Mouse (Mus musculus): ENCODE data around the gene Snx8. TPM values are rescaled to one million over a fixed set of nuclear protein-coding genes. Genes with fewer than 3 reads are reported as not detected.

Gene Snx8
- total and polyA plus RNA-seq, 2 experiments, result 11.2 to 12.5 TPM

DNA sequence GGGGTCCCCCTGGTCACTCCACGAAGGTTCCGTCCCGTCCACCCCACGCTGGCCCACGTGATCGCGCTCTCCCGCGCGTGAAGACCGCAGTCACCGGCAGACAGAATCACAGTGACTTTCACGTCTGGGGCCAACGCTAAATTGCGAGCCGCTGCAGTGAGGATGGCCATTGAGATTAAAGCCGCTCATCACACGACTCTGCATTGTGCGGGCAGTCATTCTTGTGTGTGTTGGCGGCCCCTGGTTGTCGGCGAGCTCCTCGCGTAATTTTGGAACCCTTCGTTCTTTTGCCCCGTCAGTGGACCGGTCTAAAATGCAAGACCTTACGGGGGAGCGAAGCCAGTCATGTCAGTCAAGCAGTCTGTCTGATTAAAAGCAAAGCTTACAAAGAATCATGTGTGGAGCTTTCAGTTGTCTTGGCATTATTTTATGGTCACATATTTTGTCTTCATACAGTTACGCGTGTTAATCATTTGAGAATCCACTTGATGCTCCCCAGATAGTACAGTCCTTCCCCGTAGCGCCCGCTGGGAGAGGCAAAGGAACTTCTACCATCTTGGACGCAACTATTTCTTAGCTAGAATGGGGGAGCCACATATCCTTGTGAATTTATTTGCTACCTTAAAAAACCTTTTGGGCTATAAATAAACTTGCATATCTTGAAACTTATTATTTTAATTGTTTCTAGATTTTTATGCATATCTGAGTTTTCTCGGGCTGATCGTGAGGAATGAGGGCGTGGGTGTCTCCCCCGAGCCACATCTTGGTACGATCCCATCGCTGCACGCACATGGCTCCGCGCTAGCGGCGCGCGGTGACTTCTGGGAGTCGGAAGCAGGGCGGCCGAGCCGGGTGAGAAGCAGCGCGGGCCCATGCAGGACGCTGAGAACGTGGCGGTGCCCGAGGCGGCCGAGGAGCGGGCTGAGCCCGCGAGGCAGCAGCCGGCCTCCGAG is 29.7 kb upstream of the Snx8 start, which contains the start of gene Eif3b:
Eif3b (plus strand) TSS at position 840 of the 953 bp plus-strand sequence.
- Histone ChIP-seq H3K79me2 (ENCODE audit: control insufficient read depth, insufficient read depth, low read length) (peaks cover 35% of the 10 kb centered on the region), H3K4me1 (ENCODE audit: control insufficient read depth, insufficient read depth, low read length) (peaks cover 7% of the 10 kb centered on the region; the same call in 1 of the 2 replicates), H3K9ac (ENCODE audit: low read depth, low read length) (peak within 1 kb of the TSS; percentile 97), H3K27me3 (ENCODE audit: control insufficient read depth, insufficient read depth, low read length) (no peaks in the 10 kb centered on the region), H3K36me3 (ENCODE audit: control insufficient read depth, insufficient read depth, low read length) (no peaks in the 10 kb centered on the region), H3K4me3 (ENCODE audit: insufficient read depth, low read depth, low read length) (peak within 1 kb of the TSS; percentile 94), H3K27ac (replicated peaks; ENCODE audit: insufficient read depth, low read depth, low read length) (peak within 1 kb of the TSS; percentile 79)
- WGBS, result under 1% methylated on average over 65 of the region's 65 CpGs
- TF ChIP-seq CTCF (IDR thresholded peaks at IDR 0.05; ENCODE audit: low read depth, low read length) (peak; percentile 18; the same call in 1 of the 2 replicates), POLR2A (IDR thresholded peaks at IDR 0.05; ENCODE audit: extremely low read depth, insufficient read depth, low read length) (peak; percentile 67)
- DNase-seq (ENCODE audit: extremely low read depth, low read depth, low spot score), result peak; percentile 87

DNA sequence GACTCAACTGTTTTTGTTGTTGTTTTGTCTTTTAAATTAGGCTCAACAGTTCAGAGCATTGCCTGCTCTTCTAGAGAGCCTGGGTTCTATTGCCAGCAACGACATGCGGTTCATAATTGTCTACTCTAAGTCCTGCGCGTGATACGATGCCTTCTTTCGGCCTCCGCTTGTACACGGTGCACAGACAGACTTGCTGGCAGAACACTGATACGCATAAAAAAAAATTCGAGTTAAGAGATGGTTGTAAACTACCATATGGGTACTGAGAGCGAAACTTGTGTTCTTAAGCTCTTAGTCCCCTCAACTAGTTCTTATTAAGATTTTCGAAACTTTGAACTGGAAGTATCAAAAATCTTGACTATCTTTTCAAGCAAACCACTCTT is 29.0 kb upstream of the Snx8 start:
- peak overlapping the region; percentile 77 for H3K4me3 ChIP-seq (ENCODE audit: insufficient read depth, low read depth, low read length)
- peaks cover 31% of the 10 kb centered on the region for H3K79me2 ChIP-seq (ENCODE audit: control insufficient read depth, insufficient read depth, low read length)
- H3K27ac ChIP-seq (replicated peaks; ENCODE audit: insufficient read depth, low read depth, low read length), result peak overlapping the region; percentile 79
- no peaks in the 10 kb centered on the region for H3K27me3 ChIP-seq (ENCODE audit: control insufficient read depth, insufficient read depth, low read length)
- no peaks in the 10 kb centered on the region for H3K36me3 ChIP-seq (ENCODE audit: control insufficient read depth, insufficient read depth, low read length)
- peak overlapping the region; percentile 81 for H3K9ac ChIP-seq (ENCODE audit: low read depth, low read length)
- under 1% methylated on average over 12 of the region's 12 CpGs for WGBS
- DNase-seq (ENCODE audit: extremely low read depth, low read depth, low spot score), result peak; percentile 51
- TF ChIP-seq POLR2A (IDR thresholded peaks at IDR 0.05; ENCODE audit: extremely low read depth, insufficient read depth, low read length) (no peak), CTCF (IDR thresholded peaks at IDR 0.05; ENCODE audit: low read depth, low read length) (no peak)
- H3K4me1 ChIP-seq (ENCODE audit: control insufficient read depth, insufficient read depth, low read length), result peaks cover 7% of the 10 kb centered on the region; the same call in 1 of the 2 replicates

GRCm38 (mm10) chr5:140414647-140415046 is 25.6 kb upstream of the Snx8 start:
- no peak for DNase-seq (ENCODE audit: extremely low read depth, low read depth, low spot score)
- no peak overlapping the region for H3K9ac ChIP-seq (ENCODE audit: low read depth, low read length)
- H3K27ac ChIP-seq (replicated peaks; ENCODE audit: insufficient read depth, low read depth, low read length), result no peak overlapping the region
- peaks cover 5% of the 10 kb centered on the region for H3K79me2 ChIP-seq (ENCODE audit: control insufficient read depth, insufficient read depth, low read length)
- no peak overlapping the region for H3K4me3 ChIP-seq (ENCODE audit: insufficient read depth, low read depth, low read length)
- 60% methylated on average over 4 of the region's 4 CpGs for WGBS
- H3K36me3 ChIP-seq (ENCODE audit: control insufficient read depth, insufficient read depth, low read length), result no peaks in the 10 kb centered on the region
- H3K4me1 ChIP-seq (ENCODE audit: control insufficient read depth, insufficient read depth, low read length), result no peaks in the 10 kb centered on the region
- TF ChIP-seq POLR2A (IDR thresholded peaks at IDR 0.05; ENCODE audit: extremely low read depth, insufficient read depth, low read length) (no peak), CTCF (IDR thresholded peaks at IDR 0.05; ENCODE audit: low read depth, low read length) (no peak)
- H3K27me3 ChIP-seq (ENCODE audit: control insufficient read depth, insufficient read depth, low read length), result no peaks in the 10 kb centered on the region

- peak; percentile 34 for DNase-seq (ENCODE audit: extremely low read depth, low read depth, low spot score)
Measured at GRCm38 (mm10) chr5:140411339-140411738, 22.3 kb upstream of the Snx8 start.

DNA sequence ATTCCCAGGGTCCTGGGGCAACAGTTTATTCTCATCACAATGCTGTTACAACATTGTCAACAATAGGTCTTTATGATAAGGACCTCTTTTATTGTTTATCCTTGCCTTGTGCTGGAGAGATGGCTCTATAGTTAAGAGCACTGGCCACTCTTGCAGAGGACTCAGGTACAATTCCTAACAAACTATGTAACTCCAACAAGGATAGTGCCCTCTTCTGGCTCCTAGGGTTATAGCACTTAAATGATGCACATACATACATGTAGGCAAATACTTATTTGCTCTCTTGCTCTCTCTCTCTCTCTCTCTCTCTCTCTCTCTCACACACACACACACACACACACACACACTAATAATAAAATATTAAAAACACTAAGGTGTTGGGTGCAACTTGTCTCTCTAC is 19.7 kb upstream of the Snx8 start:
- no peak for DNase-seq (ENCODE audit: extremely low read depth, low read depth, low spot score)
- Histone ChIP-seq H3K4me3 (ENCODE audit: insufficient read depth, low read depth, low read length) (no peak overlapping the region), H3K79me2 (ENCODE audit: control insufficient read depth, insufficient read depth, low read length) (no peaks in the 10 kb centered on the region), H3K27ac (replicated peaks; ENCODE audit: insufficient read depth, low read depth, low read length) (no peak overlapping the region), H3K36me3 (ENCODE audit: control insufficient read depth, insufficient read depth, low read length) (no peaks in the 10 kb centered on the region), H3K4me1 (ENCODE audit: control insufficient read depth, insufficient read depth, low read length) (no peaks in the 10 kb centered on the region), H3K27me3 (ENCODE audit: control insufficient read depth, insufficient read depth, low read length) (no peaks in the 10 kb centered on the region), H3K9ac (ENCODE audit: low read depth, low read length) (no peak overlapping the region)
- TF ChIP-seq CTCF (IDR thresholded peaks at IDR 0.05; ENCODE audit: low read depth, low read length) (no peak), POLR2A (IDR thresholded peaks at IDR 0.05; ENCODE audit: extremely low read depth, insufficient read depth, low read length) (no peak)

More at GRCm38 (mm10) chr5:140411339-140411738, 22.3 kb upstream of the Snx8 start:
- H3K36me3 ChIP-seq (ENCODE audit: control insufficient read depth, insufficient read depth, low read length), result no peaks in the 10 kb centered on the region
- no peaks in the 10 kb centered on the region for H3K79me2 ChIP-seq (ENCODE audit: control insufficient read depth, insufficient read depth, low read length)
- H3K27me3 ChIP-seq (ENCODE audit: control insufficient read depth, insufficient read depth, low read length), result no peaks in the 10 kb centered on the region
- TF ChIP-seq POLR2A (IDR thresholded peaks at IDR 0.05; ENCODE audit: extremely low read depth, insufficient read depth, low read length) (no peak), CTCF (IDR thresholded peaks at IDR 0.05; ENCODE audit: low read depth, low read length) (peak; percentile 69)
- H3K4me3 ChIP-seq (ENCODE audit: insufficient read depth, low read depth, low read length), result no peak overlapping the region
- H3K4me1 ChIP-seq (ENCODE audit: control insufficient read depth, insufficient read depth, low read length), result no peaks in the 10 kb centered on the region
- no peak overlapping the region for H3K9ac ChIP-seq (ENCODE audit: low read depth, low read length)
- WGBS, result 43% methylated on average over 8 of the region's 8 CpGs
- H3K27ac ChIP-seq (replicated peaks; ENCODE audit: insufficient read depth, low read depth, low read length), result no peak overlapping the region

- 67% methylated on average over 6 of the region's 6 CpGs for WGBS
- no peak for DNase-seq (ENCODE audit: extremely low read depth, low read depth, low spot score)
- TF ChIP-seq POLR2A (IDR thresholded peaks at IDR 0.05; ENCODE audit: extremely low read depth, insufficient read depth, low read length) (no peak), CTCF (IDR thresholded peaks at IDR 0.05; ENCODE audit: low read depth, low read length) (no peak)
Measured at GRCm38 (mm10) chr5:140406666-140407065, 17.6 kb upstream of the Snx8 start.

More at GRCm38 (mm10) chr5:140406666-140407065, 17.6 kb upstream of the Snx8 start:
- Histone ChIP-seq H3K27me3 (ENCODE audit: control insufficient read depth, insufficient read depth, low read length) (no peaks in the 10 kb centered on the region), H3K79me2 (ENCODE audit: control insufficient read depth, insufficient read depth, low read length) (no peaks in the 10 kb centered on the region), H3K4me1 (ENCODE audit: control insufficient read depth, insufficient read depth, low read length) (no peaks in the 10 kb centered on the region), H3K27ac (replicated peaks; ENCODE audit: insufficient read depth, low read depth, low read length) (no peak overlapping the region), H3K36me3 (ENCODE audit: control insufficient read depth, insufficient read depth, low read length) (no peaks in the 10 kb centered on the region), H3K9ac (ENCODE audit: low read depth, low read length) (no peak overlapping the region), H3K4me3 (ENCODE audit: insufficient read depth, low read depth, low read length) (no peak overlapping the region)
